In the genomic region with DNA sequence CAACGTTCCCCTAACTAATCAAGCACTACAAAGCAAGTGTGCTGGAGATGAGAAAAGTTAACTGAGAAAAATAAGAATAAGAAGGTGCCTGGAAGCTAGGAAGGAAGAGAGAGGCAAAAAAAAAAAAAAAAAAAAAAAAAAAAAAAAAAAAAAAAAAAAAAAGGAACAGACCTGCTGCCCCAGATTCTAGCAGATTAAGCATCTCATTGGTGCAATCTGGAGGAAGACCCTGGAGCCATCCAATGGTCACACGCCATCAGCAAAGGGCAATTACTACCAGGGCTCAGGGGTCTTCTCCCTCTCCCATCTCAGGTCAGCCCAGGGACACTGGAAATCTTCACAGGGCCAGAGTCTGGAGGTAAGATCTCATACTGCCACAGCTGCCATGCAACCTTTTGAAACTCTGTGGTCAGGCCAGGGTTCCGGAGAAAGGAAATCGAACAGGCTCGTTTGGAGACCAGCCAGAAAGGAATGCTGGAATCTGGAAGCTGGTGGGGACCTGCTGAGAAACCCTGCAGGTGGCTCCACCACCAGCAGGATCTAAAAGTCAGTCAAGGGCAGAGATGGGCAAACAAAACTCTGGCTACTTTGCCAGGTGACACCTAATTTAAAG, we compare ENCODE assay signal across 10 mouse cellular contexts. TPM values are rescaled to one million over a fixed set of nuclear protein-coding genes. Genes with fewer than 3 reads are reported as not detected.
A peak's percentile ranks its signal among the peaks of the same experiment; 100 is the strongest.
DNase-seq lines count a peak whose midpoint lies in the region; ATAC-seq and TF ChIP-seq lines count a peak whose summit lies in the region.
"Had no signal": no experiment of that assay in that cellular context is flagged by ENCODE, and none has a peak within 500 bp of the region (broad histone marks: within the 10 kb centered on the region; RNA-seq: fewer than 3 reads in every experiment).

No protein-coding gene starts in this region.

- in situ Hi-C loops in Patski (cut with MboI; ENCODE audit: low pct_unique_long_range_greater_than_20kb) = no loop called here

- H3K4me1 ChIP-seq in heart, embryonic 11.5 days (ENCODE audit: control insufficient read depth, insufficient read depth, low read length) = peaks cover 81% of the 10 kb centered on the region
- H3K4me1 ChIP-seq in intestine, embryonic 16.5 days (ENCODE audit: control insufficient read depth, insufficient read depth, low read length) = peaks cover 78% of the 10 kb centered on the region
- peaks cover 59% of the 10 kb centered on the region for H3K4me1 ChIP-seq in liver, postnatal 0 days (ENCODE audit: insufficient read depth)
- peaks cover 23% of the 10 kb centered on the region for H3K4me1 ChIP-seq in hindbrain, embryonic 14.5 days (replicated peaks; ENCODE audit: control insufficient read depth, insufficient read depth, low read length)

- H3K4me2 ChIP-seq in heart, embryonic 11.5 days = peak overlapping the region; percentile 8; the same call in 1 of the 2 replicates
- H3K4me2 ChIP-seq in intestine, embryonic 16.5 days (ENCODE audit: low read depth, low read length) = no peak overlapping the region
- H3K4me2 ChIP-seq in liver, postnatal 0 days (ENCODE audit: low read depth, low read length) = peak overlapping the region; percentile 26; the same call in 1 of the 2 replicates
- H3K4me2 ChIP-seq in hindbrain, embryonic 14.5 days (replicated peaks) = no peak overlapping the region
- H3K4me2 ChIP-seq: neural tube, embryonic 13.5 days had no signal

- no peak overlapping the region for H3K9ac ChIP-seq in heart, embryonic 11.5 days (ENCODE audit: low read depth, low read length)
- H3K9ac ChIP-seq in intestine, embryonic 16.5 days (ENCODE audit: low read depth, low read length) = no peak overlapping the region
- H3K9ac ChIP-seq in liver, postnatal 0 days (replicated peaks) = no peak overlapping the region
- H3K9ac ChIP-seq in hindbrain, embryonic 14.5 days = no peak overlapping the region
- H3K9ac ChIP-seq: neural tube, embryonic 13.5 days had no signal

- H3K36me3 ChIP-seq in heart, embryonic 11.5 days (ENCODE audit: control insufficient read depth, insufficient read depth, low read length) = no peaks in the 10 kb centered on the region
- H3K36me3 ChIP-seq in intestine, embryonic 16.5 days (ENCODE audit: control insufficient read depth, insufficient read depth, low read length) = no peaks in the 10 kb centered on the region
- no peaks in the 10 kb centered on the region; the same call in 1 of the 2 replicates for H3K36me3 ChIP-seq in liver, postnatal 0 days (replicated peaks; ENCODE audit: insufficient read depth, low read length)
- no peaks in the 10 kb centered on the region for H3K36me3 ChIP-seq in hindbrain, embryonic 14.5 days (replicated peaks; ENCODE audit: control insufficient read depth, insufficient read depth)
- H3K36me3 ChIP-seq: neural tube, embryonic 13.5 days had no signal

- H3K9me3 ChIP-seq in heart, embryonic 11.5 days (replicated peaks; ENCODE audit: control insufficient read depth, low read length) = no peaks in the 10 kb centered on the region
- H3K9me3 ChIP-seq in intestine, embryonic 16.5 days (ENCODE audit: control insufficient read depth, low read length) = no peaks in the 10 kb centered on the region
- H3K9me3 ChIP-seq in liver, postnatal 0 days (ENCODE audit: low read length) = no peaks in the 10 kb centered on the region
- no peaks in the 10 kb centered on the region for H3K9me3 ChIP-seq in hindbrain, embryonic 14.5 days (ENCODE audit: control insufficient read depth, low read length)
- H3K9me3 ChIP-seq: neural tube, embryonic 13.5 days had no signal

- POLR2A ChIA-PET in Patski (lab: Charles Lee) = interaction anchor here (0.7 to 1.2 kb wide), 2 partner anchors 10 to 1003 kb away, joined by 3 to 5 read pairs; no protein-coding TSS in a partner anchor

- CTCF ChIA-PET in Patski (lab: Charles Lee) = interaction anchor here (0.7 to 4.6 kb wide), 7 partner anchors 9 to 49 kb away, joined by 3 to 18 read pairs (median 4); no protein-coding TSS in a partner anchor

- no peak for TF ChIP-seq EP300 in liver, postnatal 0 days (IDR thresholded peaks at IDR 0.05; ENCODE audit: low read depth)

- H3K27me3 ChIP-seq in heart, embryonic 11.5 days (ENCODE audit: control insufficient read depth, insufficient read depth, low read length) = no peaks in the 10 kb centered on the region
- H3K27me3 ChIP-seq in Patski = no peaks in the 10 kb centered on the region
- no peaks in the 10 kb centered on the region for H3K27me3 ChIP-seq in intestine, embryonic 16.5 days (replicated peaks; ENCODE audit: control insufficient read depth, insufficient read depth, low read length)
- no peaks in the 10 kb centered on the region for H3K27me3 ChIP-seq in liver, postnatal 0 days (ENCODE audit: insufficient read depth, low read length)
- H3K27me3 ChIP-seq in hindbrain, embryonic 14.5 days (ENCODE audit: control insufficient read depth, insufficient read depth, low read length) = no peaks in the 10 kb centered on the region
- H3K27me3 ChIP-seq: neural tube, embryonic 13.5 days had no signal

- H3K27ac ChIP-seq in heart, embryonic 11.5 days (ENCODE audit: low read depth, low read length) = peak overlapping the region; percentile 73
- peak overlapping the region; percentile 80 for H3K27ac ChIP-seq in intestine, embryonic 16.5 days (ENCODE audit: low read length)
- peak overlapping the region; percentile 72 for H3K27ac ChIP-seq in liver, postnatal 0 days (ENCODE audit: low read depth)
- no peak overlapping the region for H3K27ac ChIP-seq in hindbrain, embryonic 14.5 days
- H3K27ac ChIP-seq: neural tube, embryonic 13.5 days had no signal

- DNase-seq in heart, postnatal 25 days (ENCODE audit: low spot score) = no peak
- no peak for DNase-seq in Patski (ENCODE audit: low read depth, low spot score)
- DNase-seq in liver, postnatal 0 days = peak; percentile 52
- DNase-seq in cerebellum, adult 9-10 months = no peak
- no peak for DNase-seq in hindbrain, embryonic 14.5 days (ENCODE audit: low spot score)
- DNase-seq in thymus, postnatal 0 days (ENCODE audit: low spot score) = no peak
- DNase-seq: gastrocnemius, postnatal 25 days had no signal

- ATAC-seq in heart, embryonic 11.5 days (replicated peaks; ENCODE audit: insufficient number of reproducible peaks, low FRiP score, low TSS enrichment) = no peak
- peak; percentile 9 for ATAC-seq in Patski
- ATAC-seq in intestine, embryonic 16.5 days = no peak
- no peak for ATAC-seq in liver, postnatal 0 days
- ATAC-seq in hindbrain, embryonic 14.5 days (ENCODE audit: low FRiP score) = no peak

- no peak for TF ChIP-seq CTCF in Patski (IDR thresholded peaks at IDR 0.05)
- TF ChIP-seq CTCF in liver, postnatal 0 days (IDR thresholded peaks at IDR 0.05; ENCODE audit: low read depth) = no peak

- 30% methylated on average over 5 of the region's 5 CpGs for WGBS in heart, embryonic 11.5 days (ENCODE audit: insufficient replicate concordance)
- WGBS in intestine, embryonic 16.5 days = 34% methylated on average over 5 of the region's 5 CpGs
- WGBS in liver, postnatal 0 days (ENCODE audit: insufficient replicate concordance) = 21% methylated on average over 5 of the region's 5 CpGs
- 44% methylated on average over 5 of the region's 5 CpGs for WGBS in hindbrain, embryonic 14.5 days

- intact Hi-C loops in heart, postnatal 25 days (cut with DNase I) = loop anchor here (2.0 kb wide), 1 partner anchor 14 kb away; no protein-coding TSS in a partner anchor

- H3K4me3 ChIP-seq in heart, embryonic 11.5 days (ENCODE audit: low read depth, low read length) = no peak overlapping the region
- no peak overlapping the region for H3K4me3 ChIP-seq in intestine, embryonic 16.5 days (ENCODE audit: low read length)
- H3K4me3 ChIP-seq in liver, postnatal 0 days (ENCODE audit: low read depth, low read length) = no peak overlapping the region
- H3K4me3 ChIP-seq in hindbrain, embryonic 14.5 days (replicated peaks; ENCODE audit: low read length) = no peak overlapping the region
- H3K4me3 ChIP-seq: neural tube, embryonic 13.5 days had no signal

RNA-seq across cellular contexts. Expression of gene Rassf3, which starts 49.6 kb away (rescaled TPM):
- polyA plus RNA-seq in heart, embryonic 11.5 days (2014; fragmentation: Nextera tagmentation; extraction: Ambion mirVana) = 18.3 and 23.9 TPM in 2 replicates
- 100 to 1,000 TPM; 146 to 157 TPM for total RNA-seq in heart, postnatal 25 days (2021)
- polyA plus RNA-seq in Patski (2021) = 27.0 TPM
- 15.7 and 22.2 TPM in 2 replicates for polyA plus RNA-seq in intestine, embryonic 16.5 days (2015; fragmentation: Nextera tagmentation; extraction: Ambion mirVana)
- 16.4 and 16.6 TPM in 2 replicates for polyA plus RNA-seq in liver, postnatal 0 days (2015; fragmentation: Nextera tagmentation; extraction: Ambion mirVana)
- 5.8 and 6.5 TPM in 2 replicates for polyA plus RNA-seq in hindbrain, embryonic 14.5 days (2014; fragmentation: Nextera tagmentation; extraction: Ambion mirVana)
- polyA plus RNA-seq in thymus, postnatal 0 days (2015; fragmentation: Nextera tagmentation; extraction: Ambion mirVana) = 6.1 and 6.2 TPM in 2 replicates

Comparison
In these comparisons a context has a peak if more than half of its experiments do, and no peak if none do; other contexts are left out.
1. H3K4me2 ChIP-seq: peak in heart, embryonic 11.5 days (single experiment) and liver, postnatal 0 days (single experiment); none in intestine, embryonic 16.5 days (single experiment) and hindbrain, embryonic 14.5 days (single experiment).